Mouse (Mus musculus) thymus, postnatal 36 days (tissue): ENCODE results near the gene Tfap2e.

Experiments used
- DNase-seq, 2 experiments: peaks; one replicate each; pipeline ENCODE4 v3.0.0; 2022; ENCODE audit warnings: mixed read lengths in 2 of 2

Tfap2e gene

DNA sequence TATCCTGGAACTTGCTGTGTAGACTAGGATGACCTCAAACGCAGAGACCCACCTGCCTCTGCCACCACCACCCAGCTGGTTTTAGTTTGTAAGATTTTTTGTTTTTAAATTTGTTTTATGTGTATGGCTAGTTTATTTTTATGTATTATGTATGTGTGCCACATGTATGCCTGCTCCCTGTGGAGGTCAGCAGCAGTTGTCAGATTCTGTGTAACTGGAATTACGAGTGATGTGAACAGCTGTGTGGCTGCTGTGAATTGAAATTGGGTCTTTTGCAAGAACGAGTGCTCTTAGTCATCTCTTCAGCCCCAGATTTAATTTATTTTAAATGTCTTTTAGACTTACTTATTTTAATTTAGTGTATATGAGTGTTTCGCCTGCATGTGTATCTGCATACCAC is 39.1 kb downstream of the Tfap2e start:
- no peak for DNase-seq

DNA sequence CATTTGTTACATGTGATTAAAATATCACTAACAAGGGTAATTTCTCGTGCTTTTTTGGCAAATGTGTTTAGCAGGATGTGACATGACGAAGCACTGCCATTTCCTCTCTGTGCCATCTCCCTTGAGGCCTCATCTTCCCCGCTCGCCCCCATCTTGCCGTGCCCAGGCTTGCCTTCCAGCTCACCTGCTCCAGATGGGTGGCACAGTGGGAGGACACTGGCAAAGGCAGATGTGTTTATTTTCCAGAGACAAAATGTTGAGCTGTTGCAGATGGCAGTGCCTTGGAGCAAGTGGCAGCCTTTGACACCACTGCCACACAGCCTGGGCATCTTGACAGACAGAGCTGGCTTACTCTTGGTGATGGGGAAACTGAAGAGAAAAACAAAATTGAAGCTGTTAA is 43.0 kb downstream of the Tfap2e start:
- no peak for DNase-seq

DNA sequence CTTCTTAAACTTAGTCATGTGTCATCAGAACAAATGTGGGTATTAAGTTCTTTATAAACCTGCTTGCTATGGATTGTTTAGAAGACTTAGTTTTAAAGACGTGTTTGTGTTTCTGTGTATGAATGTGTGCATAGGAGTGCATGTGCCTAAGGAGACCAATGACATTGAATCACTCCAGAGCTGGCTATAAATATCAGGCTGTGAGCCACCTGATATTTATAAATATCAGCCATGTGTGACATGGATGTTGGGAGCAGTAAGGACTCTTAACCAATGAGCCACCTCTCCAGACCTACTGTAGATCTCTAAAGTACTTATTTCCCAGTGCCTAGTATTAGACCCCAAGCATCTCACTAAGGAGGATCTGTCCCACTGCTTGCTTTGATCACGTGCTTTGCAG is 46.6 kb downstream of the Tfap2e start:
- no peak for DNase-seq

DNA sequence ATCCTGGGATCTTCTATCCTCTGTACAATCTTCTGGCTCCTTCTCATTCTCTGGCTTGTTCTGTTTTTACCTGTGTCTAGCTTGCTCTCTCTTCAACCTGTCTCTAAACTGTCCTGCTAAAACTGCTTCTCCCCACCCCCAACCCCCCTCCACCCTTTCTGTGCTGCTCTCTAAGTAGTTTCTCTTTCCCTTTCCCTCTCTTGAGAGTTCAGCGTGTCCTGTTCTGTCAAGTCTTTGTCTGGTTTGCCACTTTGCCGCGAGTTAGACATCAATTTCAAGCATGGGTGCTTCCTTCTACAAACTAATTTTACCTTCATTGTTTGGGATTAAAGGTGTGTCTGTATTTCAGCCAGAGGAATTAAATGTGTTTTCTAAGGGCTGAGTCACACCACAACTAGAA is 53.0 kb downstream of the Tfap2e start:
- no peak for DNase-seq

DNA sequence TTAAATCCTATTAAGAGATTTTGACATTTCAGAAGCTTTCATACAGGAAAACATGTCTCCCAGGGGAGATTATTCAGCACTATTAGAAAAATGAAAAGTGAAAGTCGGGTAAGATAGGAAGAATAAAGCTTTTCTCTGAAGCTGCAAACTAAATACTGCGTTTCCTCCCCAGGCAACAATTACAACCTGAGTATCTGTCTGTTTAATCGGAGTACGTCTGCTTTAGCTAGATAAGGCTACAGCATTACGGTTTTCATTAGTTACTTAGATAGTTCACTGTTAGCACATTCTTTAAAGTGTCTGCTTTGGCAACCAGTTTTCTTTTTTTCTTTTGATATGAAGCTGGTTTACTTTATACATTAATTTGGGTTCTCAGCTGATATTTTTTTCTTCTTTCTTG is 53.7 kb downstream of the Tfap2e start:
- no peak for DNase-seq

DNA sequence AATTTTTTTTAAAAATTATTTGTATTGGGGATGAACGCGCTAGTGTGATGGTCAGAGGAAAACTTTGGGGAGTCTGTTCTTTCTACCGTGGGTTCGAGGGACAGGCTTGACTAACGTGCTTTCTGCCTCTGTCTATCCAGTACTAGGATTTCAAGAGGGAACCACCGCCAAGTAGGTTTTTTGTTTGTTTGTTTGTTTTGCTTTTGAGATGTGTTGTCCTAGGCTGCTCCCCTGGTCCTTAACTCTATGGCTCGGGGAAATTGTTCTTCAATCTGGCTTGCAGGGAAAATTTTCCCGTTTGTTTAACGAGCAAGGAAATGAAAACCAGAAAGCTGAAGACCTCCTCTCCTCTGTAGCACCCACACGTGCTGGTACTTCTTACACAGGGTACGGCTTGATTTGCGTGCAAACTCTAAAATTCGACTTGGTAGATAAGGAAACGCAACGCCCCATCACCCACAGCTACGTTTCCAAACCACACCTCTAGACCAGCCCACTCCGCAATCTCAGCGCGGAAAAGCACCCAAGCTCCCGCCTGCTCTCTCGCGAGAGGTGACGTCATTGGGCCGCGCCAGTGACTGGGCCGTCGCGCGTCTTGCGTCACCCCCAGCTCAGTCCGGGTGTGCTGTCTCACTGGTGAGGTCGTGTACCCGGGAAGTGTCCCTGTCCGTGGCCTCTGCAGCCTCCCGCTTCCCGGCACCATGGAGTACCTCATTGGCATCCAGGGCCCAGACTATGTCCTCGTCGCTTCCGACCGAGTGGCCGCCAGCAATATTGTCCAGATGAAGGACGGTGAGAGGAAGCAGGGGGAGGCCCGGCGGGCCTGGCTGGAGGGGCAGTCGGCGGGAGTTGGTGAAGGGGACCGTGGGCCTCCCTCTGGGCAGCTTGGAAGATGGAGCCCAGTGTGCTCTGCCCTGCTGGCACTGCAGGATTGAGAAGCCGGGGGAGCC is 58.7 kb downstream of the Tfap2e start, which contains the start of gene Psmb2:
Psmb2 (plus strand) TSS at position 577 of the 950 bp plus-strand sequence.
- peak; percentile 96 to 97 for DNase-seq

DNA sequence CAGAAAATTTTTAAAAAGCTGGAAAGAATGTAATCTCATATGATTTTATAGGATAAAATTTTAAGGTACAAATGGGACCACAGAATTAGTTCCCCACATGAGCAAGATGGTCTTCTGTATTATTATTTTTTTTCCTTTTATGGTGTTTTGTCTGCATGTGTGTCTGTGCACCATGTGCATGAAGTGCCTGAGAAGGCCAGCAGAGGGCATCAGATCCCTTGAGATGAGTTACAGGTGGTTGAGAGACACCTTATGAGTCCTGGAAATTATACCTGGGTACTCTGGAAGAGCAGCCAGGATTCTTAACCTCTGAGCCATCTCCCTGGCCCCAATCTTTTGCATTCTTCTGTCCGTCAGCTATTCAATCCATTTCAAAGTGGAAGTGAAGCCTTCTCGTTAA is 69.0 kb downstream of the Tfap2e start:
- no peak for DNase-seq
